Mouse (Mus musculus): ENCODE measurements around the gene Elf4. TPM values are rescaled to one million over a fixed set of nuclear protein-coding genes. Genes with fewer than 3 reads are reported as not detected.
"Not testable (repeated sequence)": the region's sequence is repeated elsewhere in the genome, so short reads cannot be mapped to it uniquely, and the experiment has no call there.

Gene Elf4
- polyA plus RNA-seq, 1 experiment from 2014 or later = 4.0 TPM

DNA sequence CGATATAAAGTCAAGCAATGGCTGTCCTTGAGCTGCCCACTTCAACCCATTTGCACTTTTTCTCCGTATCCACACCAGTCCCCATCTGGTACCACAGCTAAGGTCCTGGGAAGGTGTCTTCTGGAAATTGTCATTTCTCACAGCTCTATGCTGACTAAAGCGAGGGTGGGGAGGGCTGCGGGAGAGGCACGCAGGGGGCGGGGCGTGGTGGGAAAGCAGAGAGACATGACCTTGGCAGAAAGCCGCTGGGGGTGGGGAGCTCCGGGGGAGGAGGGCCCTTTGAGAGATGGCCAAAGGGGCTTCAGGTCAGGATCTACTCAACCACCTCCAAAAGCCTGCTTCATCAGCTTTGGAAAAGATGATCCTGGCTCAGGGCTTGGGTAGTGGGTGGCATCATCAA lies 7.9 kb downstream of the Elf4 start:
- ATAC-seq = no peak
- H3K4me1 ChIP-seq = peaks cover 32% of the 10 kb centered on the region
- no peak overlapping the region for H3K9ac ChIP-seq
- H3K4me2 ChIP-seq = peak overlapping the region; percentile 80
- no peak overlapping the region for H3K4me3 ChIP-seq
- WGBS (ENCODE audit: insufficient replicate concordance) = 15% methylated on average over 9 of the region's 9 CpGs
- H3K27ac ChIP-seq = no peak overlapping the region
- H3K36me3 ChIP-seq = no peaks in the 10 kb centered on the region
- no peaks in the 10 kb centered on the region for H3K9me3 ChIP-seq (replicated peaks)
- H3K27me3 ChIP-seq (replicated peaks) = peaks cover 25% of the 10 kb centered on the region

DNA sequence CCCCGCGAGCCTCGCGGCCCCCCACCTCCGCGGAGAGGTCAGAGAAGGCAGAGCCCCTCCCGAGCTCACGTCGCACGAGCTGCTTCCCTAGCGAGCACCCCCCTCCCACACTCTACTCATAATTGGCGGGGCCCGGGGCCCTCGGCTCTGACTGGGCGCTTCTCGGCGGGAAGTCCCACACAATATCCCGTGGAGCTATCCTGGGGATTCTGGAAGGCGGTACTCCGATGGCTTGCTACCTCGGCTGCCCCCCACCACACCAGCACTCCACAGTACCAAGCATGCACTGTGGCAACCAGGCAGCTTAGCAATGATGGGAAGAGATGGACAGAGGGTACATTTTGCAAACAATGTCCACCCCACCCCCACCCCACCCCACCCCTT lies 8.4 kb downstream of the Elf4 start:
- Histone ChIP-seq H3K4me1 (peaks cover 37% of the 10 kb centered on the region), H3K9ac (peak overlapping the region; percentile 55), H3K9me3 (replicated peaks) (no peaks in the 10 kb centered on the region), H3K27me3 (replicated peaks) (peaks cover 25% of the 10 kb centered on the region), H3K27ac (no peak overlapping the region), H3K4me2 (peak overlapping the region; percentile 80), H3K36me3 (no peaks in the 10 kb centered on the region), H3K4me3 (peak overlapping the region; percentile 66)
- 6% methylated on average over 13 of the region's 21 CpGs for WGBS (ENCODE audit: insufficient replicate concordance)
- peak; percentile 44 for ATAC-seq

DNA sequence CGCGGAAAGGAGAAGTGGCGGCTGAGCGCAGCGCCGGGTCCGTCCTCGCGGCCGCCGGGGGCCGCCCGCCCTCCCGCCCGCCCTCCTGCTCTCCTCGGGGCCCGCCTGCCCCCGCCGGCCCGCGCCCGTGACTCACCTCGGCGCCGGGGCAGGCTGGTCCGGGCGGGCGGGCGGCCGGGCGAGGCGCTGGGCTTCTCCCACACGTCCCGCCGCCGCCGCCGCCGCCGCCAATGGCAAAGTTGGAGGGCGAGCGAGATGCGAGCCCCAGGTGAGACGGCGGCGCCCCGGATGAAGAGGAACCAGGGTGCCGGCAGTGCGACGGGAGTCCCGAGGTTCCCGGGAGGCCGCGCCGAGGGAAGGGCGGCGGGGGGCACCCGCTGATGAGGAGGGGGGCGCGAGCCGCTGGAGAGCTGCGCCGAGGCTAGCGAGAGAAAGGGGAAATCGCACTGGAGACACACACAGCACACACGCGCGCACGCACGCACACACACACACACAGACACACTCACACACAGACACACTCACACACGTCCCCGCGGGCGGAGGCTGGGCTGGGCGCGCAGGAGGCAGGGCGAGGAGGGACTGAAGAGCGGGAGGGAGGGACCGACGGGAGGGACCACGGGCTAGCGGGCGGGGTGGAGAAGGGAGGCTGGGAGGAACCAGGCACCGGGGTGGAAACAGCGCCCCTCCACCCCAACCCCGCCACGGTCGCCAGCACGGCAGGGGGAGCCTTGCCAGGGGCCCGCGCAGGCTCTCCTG lies 9.0 kb downstream of the Elf4 start:
- WGBS (ENCODE audit: insufficient replicate concordance) = 6% methylated on average over 42 of the region's 91 CpGs
- H3K27ac ChIP-seq = peak overlapping the region; percentile 68
- H3K4me3 ChIP-seq = peak overlapping the region; percentile 66

DNA sequence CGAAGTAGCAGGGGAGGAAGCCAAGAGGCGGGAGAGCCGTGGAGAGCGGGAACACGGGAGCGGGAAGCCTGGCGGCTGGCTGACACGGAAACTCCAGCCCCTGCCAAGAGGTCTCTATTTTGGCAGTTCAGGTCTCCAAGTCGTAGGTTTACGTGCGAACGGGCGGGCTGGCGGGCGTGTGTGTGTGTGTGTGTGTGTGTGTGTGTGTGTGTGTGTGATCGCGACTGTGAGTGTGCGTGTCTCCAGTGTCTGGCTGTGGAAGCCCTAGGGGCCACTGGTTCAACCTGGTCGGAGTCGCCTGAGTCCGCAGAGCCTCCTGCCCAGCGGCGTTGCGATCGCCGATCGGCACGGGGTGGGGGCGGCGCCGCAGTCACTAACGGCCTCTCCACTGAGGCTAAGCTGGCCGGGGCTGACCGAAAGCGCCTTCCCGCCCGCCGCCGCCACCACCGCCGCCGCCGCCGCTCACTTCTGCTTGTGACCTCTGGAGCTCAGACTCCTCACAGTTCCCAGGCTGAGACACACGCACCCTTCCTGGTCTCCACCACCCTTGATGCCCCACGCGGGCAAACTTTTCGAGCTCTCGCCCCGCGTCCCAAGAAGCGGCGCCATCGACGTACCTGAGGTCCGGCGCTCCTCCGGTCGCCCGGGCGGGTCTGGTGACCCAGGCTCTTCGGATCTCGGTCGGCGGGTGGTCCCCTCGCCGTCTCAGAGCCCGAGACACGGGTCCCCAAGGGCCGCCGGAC lies 9.8 kb downstream of the Elf4 start:
- peak; percentile 29 for ATAC-seq
- peak overlapping the region; percentile 80 for H3K4me2 ChIP-seq
- H3K9me3 ChIP-seq (replicated peaks) = no peaks in the 10 kb centered on the region
- H3K27ac ChIP-seq = peak overlapping the region; percentile 68
- H3K4me3 ChIP-seq = peak overlapping the region; percentile 66
- H3K4me1 ChIP-seq = peaks cover 37% of the 10 kb centered on the region
- H3K36me3 ChIP-seq = no peaks in the 10 kb centered on the region
- peaks cover 25% of the 10 kb centered on the region for H3K27me3 ChIP-seq (replicated peaks)
- H3K9ac ChIP-seq = peak overlapping the region; percentile 79
- 13% methylated on average over 40 of the region's 71 CpGs for WGBS (ENCODE audit: insufficient replicate concordance)

More for the DNA sequence above, 9.0 kb downstream of the Elf4 start:
- peak overlapping the region; percentile 79 for H3K9ac ChIP-seq
- no peaks in the 10 kb centered on the region for H3K36me3 ChIP-seq
- no peaks in the 10 kb centered on the region for H3K9me3 ChIP-seq (replicated peaks)
- peaks cover 37% of the 10 kb centered on the region for H3K4me1 ChIP-seq
- peak; percentile 87 for ATAC-seq
- peak overlapping the region; percentile 80 for H3K4me2 ChIP-seq
- peaks cover 25% of the 10 kb centered on the region for H3K27me3 ChIP-seq (replicated peaks)

DNA sequence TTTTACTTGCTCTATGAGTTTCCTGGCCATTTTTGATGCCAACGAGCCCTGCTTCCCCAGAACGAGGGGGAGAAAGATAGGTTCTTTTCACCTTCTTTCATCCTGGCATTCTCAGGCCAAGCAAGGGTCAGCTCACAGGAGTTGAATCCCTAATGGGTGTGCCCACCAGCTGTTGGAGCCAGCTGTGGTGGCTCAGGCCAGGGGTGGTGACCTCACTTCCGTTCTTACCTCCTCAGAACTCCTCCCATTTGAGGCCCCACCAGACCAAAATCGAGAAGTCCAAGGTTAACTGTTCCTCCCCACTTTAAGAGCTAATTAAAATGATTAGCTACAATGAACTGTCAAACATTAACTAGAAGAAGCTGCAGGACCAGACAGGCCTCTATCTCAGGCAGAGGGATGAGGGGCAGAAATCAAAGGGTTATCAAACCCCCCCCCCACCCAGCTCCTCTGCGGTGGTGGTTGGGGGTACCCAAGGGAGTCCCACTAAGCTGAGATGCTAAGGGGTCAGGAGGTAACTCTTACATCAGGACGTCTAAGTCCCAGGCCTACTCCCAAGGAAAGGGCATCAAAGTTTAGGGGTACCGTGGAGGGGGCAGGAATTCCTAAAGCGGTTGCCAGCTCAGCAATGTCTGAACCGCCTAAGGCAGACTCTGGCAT lies 10.6 kb downstream of the Elf4 start:
- Histone ChIP-seq H3K27ac (peak overlapping the region; percentile 60; the same call in 1 of the 2 replicates), H3K9me3 (replicated peaks) (no peaks in the 10 kb centered on the region), H3K4me3 (peak overlapping the region; percentile 66), H3K27me3 (replicated peaks) (peaks cover 25% of the 10 kb centered on the region), H3K4me1 (peaks cover 42% of the 10 kb centered on the region), H3K9ac (peak overlapping the region; percentile 79), H3K36me3 (no peaks in the 10 kb centered on the region), H3K4me2 (peak overlapping the region; percentile 80)
- WGBS (ENCODE audit: insufficient replicate concordance) = 18% methylated on average over 9 of the region's 9 CpGs
- no peak for ATAC-seq

DNA sequence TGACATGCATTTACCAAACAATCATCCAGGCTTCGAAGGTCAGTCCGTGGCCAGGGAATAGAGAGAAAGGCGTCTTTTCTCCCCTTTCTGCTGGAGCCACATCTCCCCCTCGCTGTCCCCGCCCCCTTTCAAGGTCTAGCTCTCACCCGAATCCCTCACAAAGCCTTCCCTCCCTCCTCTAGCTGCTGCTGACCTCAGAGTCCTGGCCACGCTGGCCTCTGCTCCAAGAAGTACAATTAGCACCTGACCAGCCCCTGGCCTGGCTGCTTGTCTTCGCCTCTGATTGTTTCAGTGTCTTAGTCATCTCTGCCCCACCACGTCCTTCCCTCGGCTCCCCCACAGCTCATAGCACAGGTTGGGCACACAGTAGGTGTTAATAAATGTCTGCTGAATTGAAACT lies 13.3 kb downstream of the Elf4 start:
- no peak overlapping the region for H3K4me2 ChIP-seq
- no peak overlapping the region for H3K9ac ChIP-seq
- H3K4me1 ChIP-seq = peaks cover 36% of the 10 kb centered on the region
- ATAC-seq = no peak
- no peak overlapping the region for H3K4me3 ChIP-seq
- H3K9me3 ChIP-seq (replicated peaks) = no peaks in the 10 kb centered on the region
- no peaks in the 10 kb centered on the region for H3K36me3 ChIP-seq
- peaks cover 20% of the 10 kb centered on the region for H3K27me3 ChIP-seq (replicated peaks)
- H3K27ac ChIP-seq = no peak overlapping the region
- WGBS (ENCODE audit: insufficient replicate concordance) = 52% methylated on average over 10 of the region's 10 CpGs

DNA sequence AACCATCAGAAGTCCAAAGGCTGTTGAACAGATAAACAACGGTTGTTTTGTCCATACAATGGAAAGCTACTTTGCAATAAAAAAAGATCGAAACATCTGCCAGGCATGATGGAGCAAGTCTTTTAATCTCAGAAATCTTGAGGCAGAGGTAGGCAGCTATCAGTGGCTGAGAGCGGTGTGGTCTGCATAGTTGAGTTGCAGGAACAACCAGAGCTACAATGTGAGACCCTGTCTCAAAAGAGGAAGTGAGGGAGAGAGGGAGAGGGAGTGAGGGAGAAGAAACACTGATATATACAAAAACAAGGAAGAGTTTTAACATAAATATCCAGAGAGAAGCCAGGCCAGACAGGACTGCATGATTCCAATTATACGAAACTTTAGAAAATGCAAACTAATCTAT lies 18.3 kb downstream of the Elf4 start:
- Histone ChIP-seq H3K27me3 (replicated peaks) (no peaks in the 10 kb centered on the region), H3K4me3 (no peak overlapping the region), H3K4me2 (no peak overlapping the region), H3K9ac (no peak overlapping the region), H3K4me1 (peaks cover 22% of the 10 kb centered on the region), H3K27ac (no peak overlapping the region), H3K36me3 (no peaks in the 10 kb centered on the region), H3K9me3 (replicated peaks) (no peaks in the 10 kb centered on the region)
- 48% methylated on average over 4 of the region's 4 CpGs for WGBS (ENCODE audit: insufficient replicate concordance)
- ATAC-seq = no peak

DNA sequence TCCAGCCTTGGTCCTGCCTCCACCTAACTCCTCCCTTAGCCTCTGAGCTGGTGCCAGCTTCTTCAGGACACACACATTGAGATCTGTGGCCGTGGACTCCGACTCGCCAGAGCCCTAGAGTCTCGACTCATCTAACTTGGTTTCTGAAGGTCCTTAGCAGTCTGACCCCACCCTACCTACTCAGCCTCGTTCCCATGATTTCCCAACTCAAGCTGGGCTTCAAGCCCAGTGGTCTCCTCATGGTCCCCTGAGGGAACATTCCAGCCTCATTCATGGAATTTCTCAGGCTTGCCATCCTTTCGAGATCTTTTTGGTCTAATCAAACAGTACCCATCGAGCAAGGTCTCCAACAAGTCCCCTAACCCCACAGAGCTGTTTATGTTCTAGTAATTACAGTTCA lies 21.0 kb downstream of the Elf4 start:
- no peaks in the 10 kb centered on the region for H3K9me3 ChIP-seq (replicated peaks)
- H3K9ac ChIP-seq = no peak overlapping the region
- no peak for ATAC-seq
- H3K36me3 ChIP-seq = no peaks in the 10 kb centered on the region
- WGBS (ENCODE audit: insufficient replicate concordance) = 62% methylated on average over 7 of the region's 7 CpGs
- H3K4me2 ChIP-seq = no peak overlapping the region
- H3K4me1 ChIP-seq = peaks cover 30% of the 10 kb centered on the region
- no peak overlapping the region for H3K4me3 ChIP-seq
- H3K27me3 ChIP-seq (replicated peaks) = no peaks in the 10 kb centered on the region
- no peak overlapping the region for H3K27ac ChIP-seq

DNA sequence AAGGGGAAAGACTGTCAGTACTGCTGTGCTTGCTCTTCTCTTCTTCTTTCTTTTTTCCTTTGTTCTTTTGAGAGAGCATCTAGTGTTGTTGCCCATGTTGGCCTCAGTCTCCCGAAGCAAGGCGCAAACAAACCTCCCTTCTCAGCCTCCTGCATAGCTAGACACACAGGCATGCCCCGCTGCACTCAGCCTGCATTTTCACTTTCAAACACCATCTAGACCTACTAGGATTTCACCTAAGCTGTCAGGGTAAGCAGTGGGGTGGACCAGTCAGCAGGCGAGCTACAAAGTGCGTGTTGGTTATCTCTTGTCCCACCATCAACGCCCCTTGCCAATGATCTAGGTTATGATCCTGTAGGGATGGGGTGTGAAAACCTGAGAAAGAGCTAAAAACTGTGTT lies 21.4 kb downstream of the Elf4 start:
- Histone ChIP-seq H3K9ac (no peak overlapping the region), H3K27me3 (replicated peaks) (no peaks in the 10 kb centered on the region), H3K36me3 (no peaks in the 10 kb centered on the region), H3K4me1 (peaks cover 30% of the 10 kb centered on the region), H3K4me3 (no peak overlapping the region), H3K4me2 (no peak overlapping the region), H3K9me3 (replicated peaks) (no peaks in the 10 kb centered on the region), H3K27ac (no peak overlapping the region)
- WGBS (ENCODE audit: insufficient replicate concordance) = 77% methylated on average over 6 of the region's 6 CpGs
- ATAC-seq = no peak

DNA sequence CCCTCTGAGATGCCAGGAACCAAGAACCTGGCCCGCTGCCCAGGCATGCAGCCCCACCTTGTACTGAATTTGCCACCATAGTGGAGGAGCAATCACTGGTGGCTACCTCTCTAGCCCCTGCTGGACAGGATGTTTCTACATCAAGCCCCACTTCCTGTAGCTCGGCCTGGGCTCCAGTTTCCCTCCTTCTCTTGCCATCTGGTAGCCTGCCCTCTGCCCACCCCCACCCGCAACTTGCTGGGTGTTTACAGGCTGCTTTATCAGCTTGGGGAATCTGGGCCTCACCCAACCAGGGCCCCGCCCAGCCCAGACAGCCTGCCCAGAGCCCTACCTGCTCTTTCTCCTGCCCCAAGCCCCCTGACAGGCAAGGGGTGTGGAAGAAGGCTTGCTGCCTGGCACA lies 23.9 kb downstream of the Elf4 start:
- Histone ChIP-seq H3K36me3 (no peaks in the 10 kb centered on the region), H3K27ac (no peak overlapping the region), H3K4me2 (peak overlapping the region; percentile 42), H3K9me3 (replicated peaks) (no peaks in the 10 kb centered on the region), H3K4me1 (peaks cover 48% of the 10 kb centered on the region), H3K9ac (0 out of 2 replicates have a peak overlapping the region, but pooled peaks have one; percentile 27), H3K27me3 (replicated peaks) (no peaks in the 10 kb centered on the region), H3K4me3 (no peak overlapping the region)
- ATAC-seq = peak; percentile 74
- 16% methylated on average over 4 of the region's 4 CpGs for WGBS (ENCODE audit: insufficient replicate concordance)

DNA sequence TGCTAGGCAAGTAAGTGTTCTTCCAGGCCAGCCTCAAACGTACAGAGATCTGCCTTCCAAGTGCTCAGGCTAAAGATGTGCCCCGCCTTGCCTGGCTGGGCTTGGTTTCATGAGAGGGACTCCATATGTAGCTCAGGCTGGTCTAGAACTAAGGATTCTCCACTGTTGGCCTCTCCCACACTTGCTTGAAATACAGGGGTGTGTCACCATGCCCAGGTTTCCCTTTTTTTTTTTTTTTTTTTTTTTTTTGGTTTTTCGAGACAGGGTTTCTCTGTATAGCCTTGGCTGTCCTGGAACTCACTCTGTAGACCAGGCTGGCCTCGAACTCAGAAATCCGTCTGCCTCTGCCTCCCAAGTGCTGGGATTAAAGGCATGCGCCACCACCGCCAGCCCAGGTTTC lies 26.9 kb downstream of the Elf4 start:
- H3K9me3 ChIP-seq (replicated peaks); ATAC-seq; H3K27me3 ChIP-seq (replicated peaks); H3K4me2 ChIP-seq; H3K9ac ChIP-seq; H3K36me3 ChIP-seq; H3K4me3 ChIP-seq: not testable (repeated sequence)
- Histone ChIP-seq H3K27ac (peak overlapping the region; percentile 36; the same call in 1 of the 2 replicates), H3K4me1 (peaks cover 52% of the 10 kb centered on the region)
- 28% methylated on average over 4 of the region's 7 CpGs for WGBS (ENCODE audit: insufficient replicate concordance)

DNA sequence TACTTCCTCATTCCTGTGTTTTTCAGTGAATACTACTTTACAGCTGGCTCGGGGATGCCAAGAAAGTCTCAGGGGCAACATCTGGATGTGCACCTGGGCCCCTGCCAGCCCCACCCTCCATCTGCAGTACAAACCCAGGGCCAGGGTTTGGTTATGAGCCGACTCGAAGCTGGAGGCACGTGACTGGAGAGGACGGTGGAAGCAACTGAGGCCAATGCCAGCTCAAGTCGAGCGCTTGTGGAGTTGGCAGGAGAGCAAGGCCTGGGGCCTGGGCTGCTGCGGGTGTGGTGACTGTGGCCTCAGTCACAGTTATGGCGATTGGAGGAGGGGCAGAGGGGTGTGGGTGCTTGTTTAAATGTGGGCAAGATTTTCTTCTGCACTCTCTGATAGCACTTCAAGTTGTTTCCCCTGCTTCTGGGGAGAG lies 27.4 kb downstream of the Elf4 start:
- Histone ChIP-seq H3K27ac (peak overlapping the region; percentile 36; the same call in 1 of the 2 replicates), H3K9ac (no peak overlapping the region), H3K36me3 (no peaks in the 10 kb centered on the region), H3K9me3 (replicated peaks) (no peaks in the 10 kb centered on the region), H3K4me3 (no peak overlapping the region), H3K4me1 (peaks cover 52% of the 10 kb centered on the region), H3K27me3 (replicated peaks) (no peaks in the 10 kb centered on the region), H3K4me2 (no peak overlapping the region)
- peak; percentile 50 for ATAC-seq
- 23% methylated on average over 9 of the region's 9 CpGs for whole genome bisulfite sequencing (ENCODE audit: insufficient replicate concordance)
